Mouse (Mus musculus): ENCODE measurements around the gene Fitm2. TPM values are rescaled to one million over a fixed set of nuclear protein-coding genes. Genes with fewer than 3 reads are reported as not detected.

Gene Fitm2
- polyA plus RNA-seq, 1 experiment from 2014 or later, result 10.8 TPM

GRCm38 (mm10) chr2:163438246-163438618 is 34.2 kb downstream of the Fitm2 start, which contains the start of gene Gdap1l1:
Gene Gdap1l1 (plus strand): TSS chr2:163438476.
- Histone ChIP-seq H3K9me3 (no peaks in the 10 kb centered on the region), H3K4me1 (replicated peaks) (peaks cover 35% of the 10 kb centered on the region)

DNA sequence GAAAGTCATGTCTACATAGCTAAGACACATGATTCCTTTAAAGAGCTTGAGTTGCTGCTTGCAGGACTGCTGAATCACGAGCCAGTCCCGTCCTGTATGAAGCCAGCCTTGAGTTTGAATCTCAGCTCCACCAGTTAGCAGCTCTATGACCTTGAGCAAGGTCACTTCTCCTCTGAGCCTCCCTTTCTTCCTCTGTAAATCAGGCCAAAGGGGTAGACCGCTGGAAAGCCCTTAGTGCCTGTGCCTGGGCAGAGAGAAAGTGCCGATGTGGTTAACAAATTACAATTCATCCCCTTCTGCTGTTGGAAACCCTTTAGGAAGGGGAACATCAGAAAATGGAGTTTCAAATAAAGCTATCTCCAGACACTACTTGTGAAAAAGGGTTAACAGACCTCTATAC is 34.6 kb downstream of the Fitm2 start:
- Histone ChIP-seq H3K9me3 (no peaks in the 10 kb centered on the region), H3K27ac (peak overlapping the region; percentile 90), H3K4me1 (replicated peaks) (peaks cover 35% of the 10 kb centered on the region), H3K4me3 (peak overlapping the region; percentile 72), H3K36me3 (no peaks in the 10 kb centered on the region), H3K27me3 (ENCODE audit: insufficient read depth, poor library complexity, severe bottlenecking) (peaks cover 21% of the 10 kb centered on the region)
- 44% methylated on average over 4 of the region's 4 CpGs for WGBS
- no peak for DNase-seq (ENCODE audit: low spot score)

More at GRCm38 (mm10) chr2:163438246-163438618, 34.2 kb downstream of the Fitm2 start, which contains the start of gene Gdap1l1:
- H3K27me3 ChIP-seq (ENCODE audit: insufficient read depth, poor library complexity, severe bottlenecking), result peaks cover 21% of the 10 kb centered on the region
- H3K36me3 ChIP-seq, result no peaks in the 10 kb centered on the region
- peak; percentile 42 for DNase-seq (ENCODE audit: low spot score)
- under 1% methylated on average over 18 of the region's 18 CpGs for WGBS
- H3K4me3 ChIP-seq, result peak within 1 kb of the TSS; percentile 72
- H3K27ac ChIP-seq, result peak within 1 kb of the TSS; percentile 90

- Histone ChIP-seq H3K27ac (no peak overlapping the region), H3K36me3 (no peaks in the 10 kb centered on the region), H3K4me1 (replicated peaks) (peaks cover 26% of the 10 kb centered on the region), H3K27me3 (ENCODE audit: insufficient read depth, poor library complexity, severe bottlenecking) (peaks cover 20% of the 10 kb centered on the region), H3K9me3 (no peaks in the 10 kb centered on the region), H3K4me3 (no peak overlapping the region)
- no peak for DNase-seq (ENCODE audit: low spot score)
- WGBS, result 21% methylated on average over 4 of the region's 4 CpGs
These were observed 38.5 kb downstream of the Fitm2 start for GRCm38 (mm10) chr2:163433971-163434370.

DNA sequence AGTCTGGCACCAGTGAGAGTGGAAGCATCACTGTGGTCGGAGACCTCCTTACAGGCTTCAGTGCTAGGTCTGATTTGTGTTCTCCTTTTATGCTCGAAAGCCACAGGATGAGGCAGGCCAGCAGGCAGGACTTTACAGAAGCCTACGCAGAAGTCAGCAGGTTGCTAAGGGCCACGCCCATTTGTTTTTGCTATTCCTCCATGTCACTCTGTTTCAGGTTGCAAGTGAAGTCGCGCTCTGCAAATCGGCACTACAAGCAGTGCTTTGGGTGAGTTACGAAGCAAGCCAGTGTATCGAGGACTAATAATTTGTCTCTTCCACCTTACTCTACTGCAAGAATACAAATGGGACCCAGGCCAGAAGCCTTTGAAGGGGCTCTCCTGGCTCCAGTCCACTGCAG is 41.1 kb downstream of the Fitm2 start:
- no peaks in the 10 kb centered on the region for H3K9me3 ChIP-seq
- no peaks in the 10 kb centered on the region for H3K27me3 ChIP-seq (ENCODE audit: insufficient read depth, poor library complexity, severe bottlenecking)
- no peak for DNase-seq (ENCODE audit: low spot score)
- H3K27ac ChIP-seq, result no peak overlapping the region
- H3K4me1 ChIP-seq (replicated peaks), result peaks cover 12% of the 10 kb centered on the region
- no peak overlapping the region for H3K4me3 ChIP-seq
- WGBS, result 89% methylated on average over 9 of the region's 9 CpGs
- no peaks in the 10 kb centered on the region for H3K36me3 ChIP-seq

GRCm38 (mm10) chr2:163428346-163429011 is 44.0 kb downstream of the Fitm2 start:
- H3K9me3 ChIP-seq, result no peaks in the 10 kb centered on the region
- no peak for DNase-seq (ENCODE audit: low spot score)
- peaks cover 2% of the 10 kb centered on the region; the same call in 1 of the 2 replicates for H3K4me1 ChIP-seq (replicated peaks)
- no peak overlapping the region for H3K27ac ChIP-seq
- WGBS, result 54% methylated on average over 4 of the region's 4 CpGs
- no peaks in the 10 kb centered on the region for H3K36me3 ChIP-seq
- no peaks in the 10 kb centered on the region for H3K27me3 ChIP-seq (ENCODE audit: insufficient read depth, poor library complexity, severe bottlenecking)
- H3K4me3 ChIP-seq, result no peak overlapping the region

DNA sequence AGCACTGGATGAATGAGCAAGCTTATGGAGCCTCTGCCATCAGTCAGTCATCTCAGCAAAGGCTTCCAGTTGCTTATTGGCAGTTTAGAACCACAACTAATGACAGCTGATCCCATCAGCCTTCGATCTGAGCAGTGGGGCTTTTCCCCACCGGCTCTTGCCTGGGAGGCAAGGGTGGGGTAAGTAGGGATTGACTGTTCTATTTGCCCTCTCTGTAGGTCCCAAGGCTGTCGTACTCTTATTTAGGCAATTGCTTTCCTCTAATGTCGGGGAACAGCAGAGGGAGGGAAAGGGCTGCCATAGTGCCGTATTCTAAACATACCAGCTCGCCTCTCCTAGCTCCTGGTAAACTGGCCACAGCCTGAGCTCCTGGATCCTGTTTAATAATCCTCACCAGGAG is 47.8 kb downstream of the Fitm2 start, which contains the start of gene Oser1:
Oser1 (minus strand) TSS at position 101 of the 400 bp plus-strand sequence.
- DNase-seq (ENCODE audit: low spot score), result no peak
- Histone ChIP-seq H3K36me3 (peaks cover 10% of the 10 kb centered on the region), H3K9me3 (no peaks in the 10 kb centered on the region), H3K4me1 (replicated peaks) (peaks cover 12% of the 10 kb centered on the region), H3K27me3 (ENCODE audit: insufficient read depth, poor library complexity, severe bottlenecking) (no peaks in the 10 kb centered on the region), H3K27ac (no peak within 1 kb of the TSS), H3K4me3 (no peak within 1 kb of the TSS)
- 88% methylated on average over 6 of the region's 6 CpGs for WGBS

GRCm38 (mm10) chr2:163422895-163423660 is 49.4 kb downstream of the Fitm2 start:
- no peaks in the 10 kb centered on the region for H3K27me3 ChIP-seq (ENCODE audit: insufficient read depth, poor library complexity, severe bottlenecking)
- H3K36me3 ChIP-seq, result peaks cover 10% of the 10 kb centered on the region
- no peak overlapping the region for H3K27ac ChIP-seq
- H3K9me3 ChIP-seq, result no peaks in the 10 kb centered on the region
- 84% methylated on average over 9 of the region's 9 CpGs for WGBS
- DNase-seq (ENCODE audit: low spot score), result no peak
- peaks cover 18% of the 10 kb centered on the region for H3K4me1 ChIP-seq (replicated peaks)
- H3K4me3 ChIP-seq, result no peak overlapping the region

DNA sequence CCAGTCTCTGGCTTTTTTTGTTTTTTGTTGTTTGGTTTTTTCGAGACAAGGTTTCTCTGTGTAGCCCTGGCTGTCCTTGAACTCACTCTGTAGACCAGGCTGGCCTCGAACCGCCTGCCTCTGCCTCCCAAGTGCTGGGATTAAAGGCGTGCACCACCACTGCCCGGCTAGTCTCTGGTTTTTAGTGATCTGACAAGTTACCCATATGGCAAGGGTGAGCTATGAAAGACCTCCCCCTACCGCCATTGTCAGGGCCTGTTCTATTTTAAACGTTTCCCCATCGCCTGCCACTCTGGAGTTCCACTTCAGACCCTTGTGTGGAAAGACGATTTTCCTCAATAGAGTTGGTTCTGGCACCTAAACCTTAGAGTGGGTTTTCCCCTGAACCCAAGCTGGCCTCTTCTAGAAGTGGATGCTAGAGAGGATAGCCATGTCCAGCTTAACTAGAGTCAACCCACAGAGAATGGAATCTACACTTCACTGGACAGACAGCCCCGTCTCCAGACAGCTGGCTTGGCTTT is 52.0 kb downstream of the Fitm2 start:
- WGBS, result 38% methylated on average over 10 of the region's 10 CpGs
- Histone ChIP-seq H3K36me3 (peaks cover 10% of the 10 kb centered on the region), H3K4me3 (peak overlapping the region; percentile 87), H3K27ac (peak overlapping the region; percentile 92), H3K9me3 (no peaks in the 10 kb centered on the region), H3K4me1 (replicated peaks) (peaks cover 25% of the 10 kb centered on the region), H3K27me3 (ENCODE audit: insufficient read depth, poor library complexity, severe bottlenecking) (no peaks in the 10 kb centered on the region)
- no peak for DNase-seq (ENCODE audit: low spot score)

GRCm38 (mm10) chr2:163419346-163420045 is 52.9 kb downstream of the Fitm2 start:
- peak; percentile 99 for DNase-seq (ENCODE audit: low spot score)
- H3K4me1 ChIP-seq (replicated peaks), result peaks cover 25% of the 10 kb centered on the region
- H3K36me3 ChIP-seq, result peaks cover 16% of the 10 kb centered on the region
- H3K4me3 ChIP-seq, result peak overlapping the region; percentile 87
- H3K9me3 ChIP-seq, result no peaks in the 10 kb centered on the region
- WGBS, result under 1% methylated on average over 71 of the region's 71 CpGs
- no peaks in the 10 kb centered on the region for H3K27me3 ChIP-seq (ENCODE audit: insufficient read depth, poor library complexity, severe bottlenecking)
- peak overlapping the region; percentile 92 for H3K27ac ChIP-seq

DNA sequence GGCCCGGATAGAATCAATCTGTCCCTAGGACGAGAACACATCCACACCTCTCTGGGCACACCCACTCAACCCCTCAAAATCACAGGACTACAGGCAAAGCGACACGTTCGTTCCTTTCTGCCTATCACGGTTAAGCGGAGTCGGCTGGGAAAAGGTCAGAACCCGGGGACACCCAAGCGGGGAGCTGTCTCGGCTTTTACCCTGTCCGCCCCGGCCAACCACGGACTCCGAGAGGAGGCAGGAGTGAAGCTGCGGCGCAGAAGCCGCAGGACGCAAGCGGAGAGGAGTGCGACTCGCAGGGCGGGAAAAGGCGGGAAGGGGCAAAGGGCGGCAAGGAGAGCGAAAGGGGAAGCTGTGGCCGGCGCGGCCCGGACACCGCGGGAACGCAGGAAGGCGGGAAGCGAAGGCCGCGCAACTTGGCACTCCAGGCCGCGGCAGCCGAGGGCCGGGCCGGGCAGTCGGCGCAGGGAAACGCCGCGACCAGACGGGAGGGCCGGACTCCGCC is 53.5 kb downstream of the Fitm2 start:
- H3K36me3 ChIP-seq, result peaks cover 22% of the 10 kb centered on the region
- DNase-seq (ENCODE audit: low spot score), result no peak
- no peaks in the 10 kb centered on the region for H3K9me3 ChIP-seq
- H3K4me1 ChIP-seq (replicated peaks), result peaks cover 25% of the 10 kb centered on the region
- H3K4me3 ChIP-seq, result peak overlapping the region; percentile 87
- under 1% methylated on average over 50 of the region's 50 CpGs for WGBS
- no peaks in the 10 kb centered on the region for H3K27me3 ChIP-seq (ENCODE audit: insufficient read depth, poor library complexity, severe bottlenecking)
- H3K27ac ChIP-seq, result peak overlapping the region; percentile 92

GRCm38 (mm10) chr2:163417830-163418229 is 54.6 kb downstream of the Fitm2 start:
- Histone ChIP-seq H3K27ac (no peak overlapping the region), H3K36me3 (peaks cover 26% of the 10 kb centered on the region), H3K27me3 (ENCODE audit: insufficient read depth, poor library complexity, severe bottlenecking) (no peaks in the 10 kb centered on the region), H3K4me1 (replicated peaks) (peaks cover 25% of the 10 kb centered on the region), H3K9me3 (no peaks in the 10 kb centered on the region), H3K4me3 (peak overlapping the region; percentile 87)
- no peak for DNase-seq (ENCODE audit: low spot score)

DNA sequence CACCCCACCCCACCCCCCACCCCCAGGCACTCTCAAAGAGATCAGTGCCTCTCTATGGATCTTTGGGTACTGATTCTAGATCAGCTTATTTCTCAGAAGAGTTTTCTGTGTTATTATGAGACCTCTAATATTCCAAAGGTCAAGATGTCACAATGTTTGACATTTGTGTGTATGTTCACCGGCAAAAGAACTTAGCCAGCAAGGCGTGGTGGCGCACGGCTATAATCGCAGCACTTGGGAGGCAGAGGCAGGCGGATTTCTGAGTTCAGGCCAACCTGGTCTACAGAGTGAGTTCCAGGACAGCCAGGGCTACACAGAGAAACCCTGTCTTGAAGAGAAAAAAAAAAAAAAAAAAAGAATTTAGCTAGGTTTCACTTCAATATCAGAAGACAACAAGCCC is 55.4 kb downstream of the Fitm2 start:
- WGBS, result 95% methylated on average over 6 of the region's 6 CpGs
- Histone ChIP-seq H3K27ac (no peak overlapping the region), H3K4me3 (no peak overlapping the region), H3K36me3 (peaks cover 34% of the 10 kb centered on the region), H3K4me1 (replicated peaks) (peaks cover 25% of the 10 kb centered on the region), H3K27me3 (ENCODE audit: insufficient read depth, poor library complexity, severe bottlenecking) (no peaks in the 10 kb centered on the region), H3K9me3 (no peaks in the 10 kb centered on the region)
- DNase-seq (ENCODE audit: low spot score), result no peak

All from hindbrain, embryonic 10.5 days (tissue).